Mouse (Mus musculus) embryonic facial prominence, embryonic 14.5 days (tissue): ENCODE results near the gene Dnlz. TPM values are rescaled to one million over a fixed set of nuclear protein-coding genes. Genes with fewer than 3 reads are reported as not detected.
"Not testable (repeated sequence)": the region's sequence is repeated elsewhere in the genome, so short reads cannot be mapped to it uniquely, and the experiment has no call there.

Experiments used
- ATAC-seq: fragments of 200-750 bp; cut with Nextera tagmentation; 2 replicates; pipeline ENCODE4 v1.8.0; 2017; ENCODE audit warnings: low read depth, moderate number of reproducible peaks, moderate TSS enrichment
- DNase-seq: peaks from one replicate; pipeline ENCODE4 v3.0.0-alpha.2; 2015; ENCODE audit warnings: low spot score
- H3K27ac ChIP-seq: fragments of 300-500 bp; sonication (generic); replicated peaks from 2 replicates; pipeline ENCODE4 v1.5.1; 2014; ENCODE audit warnings: low read depth, mild to moderate bottlenecking, low read length, moderate library complexity
- H3K27me3 ChIP-seq: fragments of 300-500 bp; sonication (generic); replicated peaks from 2 replicates; pipeline ENCODE4 v1.6.1; 2014; ENCODE audit warnings: low read length; ENCODE audit not compliant: control insufficient read depth, insufficient read depth
- H3K36me3 ChIP-seq: fragments of 300-500 bp; sonication (generic); 2 replicates; pipeline ENCODE4 v1.6.1; 2014; ENCODE audit warnings: low read length, mixed read lengths; ENCODE audit not compliant: control insufficient read depth, insufficient read depth
- H3K4me1 ChIP-seq: fragments of 300-500 bp; sonication (generic); 2 replicates; pipeline ENCODE4 v1.6.1; 2014; ENCODE audit warnings: antibody characterized with exemption, low read length; ENCODE audit not compliant: control insufficient read depth, insufficient read depth
- H3K4me2 ChIP-seq: fragments of 300-500 bp; sonication (generic); 2 replicates; pipeline ENCODE4 v1.6.1; 2014; ENCODE audit warnings: low read depth, mild to moderate bottlenecking, low read length, moderate library complexity, mixed read lengths
- H3K4me3 ChIP-seq: fragments of 300-500 bp; sonication (generic); 2 replicates; pipeline ENCODE4 v1.5.1; 2014; ENCODE audit warnings: low read depth, mild to moderate bottlenecking, low read length
- H3K9ac ChIP-seq: fragments of 300-500 bp; sonication (generic); 2 replicates; pipeline ENCODE4 v1.6.1; 2014; ENCODE audit warnings: low read depth, mild to moderate bottlenecking, low read length, moderate library complexity, mixed read lengths
- H3K9me3 ChIP-seq: fragments of 300-500 bp; sonication (generic); 2 replicates; pipeline ENCODE4 v1.6.1; 2016; ENCODE audit warnings: low read length; ENCODE audit not compliant: control insufficient read depth
- WGBS: fragments of 180-500 bp; shearing (Covaris S2); extraction: QIAGEN DNeasy Blood & Tissue Kit; methylation state at CpG from one replicate; pipeline ENCODE4 v1.1.7; 2014; 5-methylcytosine and 5-hydroxymethylcytosine counted together
- polyA plus RNA-seq: library from polyadenylated mRNA; unstranded; fragments of >200 nt; fragmentation: Nextera tagmentation; extraction: Ambion mirVana; gene quantifications from 2 replicates; pipeline ENCODE4 v1.2.1, GENCODE M21; 2014

Gene Dnlz
- polyA plus RNA-seq, 1 experiment from 2014 or later: 24.2 TPM

GRCm38 (mm10) chr2:26388682-26389153 lies 36.8 kb upstream of the Dnlz start:
- Histone ChIP-seq H3K27ac (peak overlapping the region; percentile 63), H3K4me2 (peak overlapping the region; percentile 93), H3K9me3 (no peaks in the 10 kb centered on the region), H3K4me1 (peaks cover 4% of the 10 kb centered on the region; the same call in 1 of the 2 replicates), H3K4me3 (peak overlapping the region; percentile 95), H3K9ac (peak overlapping the region; percentile 94), H3K36me3 (peaks cover 76% of the 10 kb centered on the region), H3K27me3 (no peaks in the 10 kb centered on the region)
- 1% methylated on average over 27 of the region's 45 CpGs for WGBS
- DNase-seq (no peak), ATAC-seq (peak; percentile 48)

- Histone ChIP-seq H3K4me2 (peak overlapping the region; percentile 93; the same call in 1 of the 2 replicates), H3K9ac (no peak overlapping the region), H3K27ac (no peak overlapping the region), H3K4me1 (peaks cover 4% of the 10 kb centered on the region; the same call in 1 of the 2 replicates), H3K27me3 (no peaks in the 10 kb centered on the region), H3K4me3 (peak overlapping the region; percentile 95; the same call in 1 of the 2 replicates), H3K36me3 (peaks cover 76% of the 10 kb centered on the region), H3K9me3 (no peaks in the 10 kb centered on the region)
- DNase-seq (no peak), ATAC-seq (no peak)
- WGBS: 83% methylated on average over 3 of the region's 3 CpGs
Measured at GRCm38 (mm10) chr2:26387713-26388112, 35.8 kb upstream of the Dnlz start.

- not testable (repeated sequence) for ATAC-seq, H3K27me3 ChIP-seq, DNase-seq, H3K27ac ChIP-seq, H3K9me3 ChIP-seq, H3K4me1 ChIP-seq
- WGBS: 40% methylated on average over 6 of the region's 6 CpGs
- Histone ChIP-seq H3K9ac (peak overlapping the region; percentile 85), H3K4me3 (peak overlapping the region; percentile 79), H3K4me2 (peak overlapping the region; percentile 86), H3K36me3 (peaks cover 61% of the 10 kb centered on the region)
Measured at GRCm38 (mm10) chr2:26380871-26381270, 29.0 kb upstream of the Dnlz start.

GRCm38 (mm10) chr2:26380131-26380771 lies 28.3 kb upstream of the Dnlz start, which contains the start of gene Snapc4:
Gene Snapc4, minus strand, starts transcription at chr2:26380653.
- peak; percentile 98 for ATAC-seq

GRCm38 (mm10) chr2:26372396-26372795 lies 20.5 kb upstream of the Dnlz start:
- no peak for DNase-seq
- ATAC-seq: no peak
- H3K27me3 ChIP-seq: no peaks in the 10 kb centered on the region
- H3K9ac ChIP-seq: no peak overlapping the region
- no peaks in the 10 kb centered on the region for H3K4me1 ChIP-seq
- H3K4me3 ChIP-seq: no peak overlapping the region
- WGBS: 97% methylated on average over 8 of the region's 8 CpGs
- H3K9me3 ChIP-seq: no peaks in the 10 kb centered on the region
- H3K27ac ChIP-seq: no peak overlapping the region
- peaks cover 100% of the 10 kb centered on the region for H3K36me3 ChIP-seq
- H3K4me2 ChIP-seq: no peak overlapping the region

More at GRCm38 (mm10) chr2:26380131-26380771, 28.3 kb upstream of the Dnlz start, which contains the start of gene Snapc4:
- Histone ChIP-seq H3K27me3 (no peaks in the 10 kb centered on the region), H3K4me1 (no peaks in the 10 kb centered on the region), H3K4me2 (peak within 1 kb of the TSS; percentile 86), H3K36me3 (peaks cover 61% of the 10 kb centered on the region), H3K9me3 (no peaks in the 10 kb centered on the region), H3K27ac (peak within 1 kb of the TSS; percentile 63; the same call in 1 of the 2 replicates), H3K9ac (peak within 1 kb of the TSS; percentile 85), H3K4me3 (peak within 1 kb of the TSS; percentile 79)
- DNase-seq: peak; percentile 95
- under 1% methylated on average over 22 of the region's 38 CpGs for WGBS

- H3K9me3 ChIP-seq: no peaks in the 10 kb centered on the region
- H3K27me3 ChIP-seq: no peaks in the 10 kb centered on the region
- no peak overlapping the region for H3K4me2 ChIP-seq
- H3K36me3 ChIP-seq: peaks cover 100% of the 10 kb centered on the region
- DNase-seq (no peak), ATAC-seq (no peak)
- 88% methylated on average over 1 of the region's 1 CpGs for WGBS
- H3K27ac ChIP-seq: no peak overlapping the region
- no peaks in the 10 kb centered on the region for H3K4me1 ChIP-seq
- H3K4me3 ChIP-seq: no peak overlapping the region
- H3K9ac ChIP-seq: no peak overlapping the region
Measured at GRCm38 (mm10) chr2:26368572-26368971, 16.7 kb upstream of the Dnlz start.

- H3K36me3 ChIP-seq: peaks cover 99% of the 10 kb centered on the region
- H3K27ac ChIP-seq: no peak overlapping the region
- whole genome bisulfite sequencing: 93% methylated on average over 6 of the region's 6 CpGs
Measured at GRCm38 (mm10) chr2:26367911-26368310, 16.0 kb upstream of the Dnlz start.

GRCm38 (mm10) chr2:26364738-26365465 lies 13.0 kb upstream of the Dnlz start:
- Histone ChIP-seq H3K9me3 (no peaks in the 10 kb centered on the region), H3K4me3 (no peak overlapping the region), H3K4me1 (no peaks in the 10 kb centered on the region), H3K9ac (no peak overlapping the region), H3K36me3 (peaks cover 69% of the 10 kb centered on the region), H3K27ac (peak overlapping the region; percentile 15; the same call in 1 of the 2 replicates), H3K27me3 (no peaks in the 10 kb centered on the region), H3K4me2 (no peak overlapping the region)
- WGBS: 72% methylated on average over 10 of the region's 10 CpGs
- peak; percentile 61 for DNase-seq
- ATAC-seq: no peak

More at GRCm38 (mm10) chr2:26367911-26368310, 16.0 kb upstream of the Dnlz start:
- Histone ChIP-seq H3K27me3 (no peaks in the 10 kb centered on the region), H3K9me3 (no peaks in the 10 kb centered on the region), H3K4me2 (no peak overlapping the region), H3K4me1 (no peaks in the 10 kb centered on the region), H3K4me3 (no peak overlapping the region), H3K9ac (no peak overlapping the region)
- ATAC-seq (no peak), DNase-seq (no peak)
